Mouse (Mus musculus): Measurements from ENCODE around the gene Tent2. TPM values are rescaled to one million over a fixed set of nuclear protein-coding genes. Genes with fewer than 3 reads are reported as not detected.

Tent2 gene
- polyA plus RNA-seq, 1 experiment, result 6.3 TPM

DNA sequence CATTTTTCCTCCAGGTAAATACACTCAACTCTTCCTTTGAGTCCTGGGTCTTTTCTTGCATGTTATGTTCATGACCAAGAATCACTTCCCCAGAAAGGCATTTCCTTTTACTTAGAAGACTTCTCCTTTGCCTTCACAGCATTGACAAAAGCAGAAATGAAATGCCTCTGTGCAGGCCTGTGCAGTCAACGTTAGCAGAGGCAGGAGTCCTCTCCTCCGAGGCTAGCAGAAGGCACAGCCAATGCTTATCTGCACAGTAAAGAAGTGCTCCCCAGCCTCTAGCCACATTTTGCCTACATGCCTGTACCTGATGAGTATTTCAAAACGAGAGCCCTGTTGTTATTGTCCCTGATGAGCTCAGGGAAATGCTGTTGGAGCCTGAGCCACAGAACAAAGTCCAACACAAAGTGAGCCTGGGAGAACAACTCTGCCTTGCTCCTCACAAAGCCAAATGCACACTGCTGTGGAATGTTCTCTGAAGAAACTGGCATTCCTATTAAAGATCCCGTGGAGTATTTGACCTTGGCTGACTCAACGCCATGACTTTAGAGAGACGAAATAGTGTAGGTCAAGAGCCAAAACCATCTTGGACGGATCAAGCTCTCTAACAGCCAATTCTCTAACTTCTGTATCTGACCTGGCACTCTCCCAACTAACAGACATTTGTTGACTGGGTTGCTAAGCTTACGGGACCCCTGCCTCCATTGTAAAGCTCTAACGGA lies 45.7 kb upstream of the Tent2 start:
- TF ChIP-seq MYOG (IDR thresholded peaks at IDR 0.05; ENCODE audit: control insufficient read depth in 1 of 3, insufficient read depth in 1 of 3, insufficient read length in 2 of 3, low read depth in 2 of 3) (no peak), USF1 (IDR thresholded peaks at IDR 0.05; ENCODE audit: low read depth) (no peak), SRF (IDR thresholded peaks at IDR 0.05; ENCODE audit: control insufficient read depth, insufficient read length, low read depth) (no peak), POLR2AphosphoS2 (IDR thresholded peaks at IDR 0.05; ENCODE audit: insufficient read length, low read depth) (no peak), MYOD1 (IDR thresholded peaks at IDR 0.05; ENCODE audit: control insufficient read depth in 1 of 3, insufficient read length in 2 of 3, low read depth in 2 of 3) (no peak)
- H3K27me3 ChIP-seq (ENCODE audit: control insufficient read depth, insufficient read depth, insufficient read length), result no peaks in the 10 kb centered on the region
- no peaks in the 10 kb centered on the region for H3K79me2 ChIP-seq (ENCODE audit: control insufficient read depth, insufficient read depth)
- no peaks in the 10 kb centered on the region for H3K36me3 ChIP-seq (ENCODE audit: control insufficient read depth, insufficient read depth)
- no peak overlapping the region for H3K4me2 ChIP-seq (ENCODE audit: low read depth)
- H3K4me3 ChIP-seq, result no peak overlapping the region
- no peak overlapping the region for H3ac ChIP-seq (ENCODE audit: control insufficient read depth, insufficient read length)

- TF ChIP-seq TCF12 (IDR thresholded peaks at IDR 0.05; ENCODE audit: insufficient read depth, poor library complexity, severe bottlenecking) (no peak), CEBPB (IDR thresholded peaks at IDR 0.05; ENCODE audit: insufficient read depth, poor library complexity, severe bottlenecking) (no peak), USF1 (IDR thresholded peaks at IDR 0.05; ENCODE audit: low read depth) (no peak), TCF3 (IDR thresholded peaks at IDR 0.05; ENCODE audit: insufficient read length, low read depth) (no peak), MAX (IDR thresholded peaks at IDR 0.05; ENCODE audit: low read depth) (no peak), MYOD1 (IDR thresholded peaks at IDR 0.05; ENCODE audit: control insufficient read depth in 1 of 3, insufficient read length in 2 of 3, low read depth in 2 of 3) (no peak), REST (IDR thresholded peaks at IDR 0.05; ENCODE audit: insufficient read depth, insufficient read length) (no peak), POLR2AphosphoS2 (IDR thresholded peaks at IDR 0.05; ENCODE audit: insufficient read length, low read depth) (no peak), E2F4 (IDR thresholded peaks at IDR 0.05; ENCODE audit: insufficient read depth) (no peak), POLR2A (IDR thresholded peaks at IDR 0.05; ENCODE audit: insufficient read length, low read depth) (no peak), SRF (IDR thresholded peaks at IDR 0.05; ENCODE audit: control insufficient read depth, insufficient read length, low read depth) (no peak), MYOG (IDR thresholded peaks at IDR 0.05; ENCODE audit: control insufficient read depth in 1 of 3, insufficient read depth in 1 of 3, insufficient read length in 2 of 3, low read depth in 2 of 3) (no peak)
- Histone ChIP-seq H3K79me2 (ENCODE audit: control insufficient read depth, insufficient read depth) (no peaks in the 10 kb centered on the region), H3K27me3 (ENCODE audit: control insufficient read depth, insufficient read depth, insufficient read length) (no peaks in the 10 kb centered on the region), H3K4me3 (no peak overlapping the region), H3K36me3 (ENCODE audit: control insufficient read depth, insufficient read depth) (no peaks in the 10 kb centered on the region), H3K4me2 (ENCODE audit: low read depth) (no peak overlapping the region), H3ac (ENCODE audit: control insufficient read depth, insufficient read length) (no peak overlapping the region)
These were observed 42.3 kb upstream of the Tent2 start for GRCm38 (mm10) chr13:93234267-93235039.

DNA sequence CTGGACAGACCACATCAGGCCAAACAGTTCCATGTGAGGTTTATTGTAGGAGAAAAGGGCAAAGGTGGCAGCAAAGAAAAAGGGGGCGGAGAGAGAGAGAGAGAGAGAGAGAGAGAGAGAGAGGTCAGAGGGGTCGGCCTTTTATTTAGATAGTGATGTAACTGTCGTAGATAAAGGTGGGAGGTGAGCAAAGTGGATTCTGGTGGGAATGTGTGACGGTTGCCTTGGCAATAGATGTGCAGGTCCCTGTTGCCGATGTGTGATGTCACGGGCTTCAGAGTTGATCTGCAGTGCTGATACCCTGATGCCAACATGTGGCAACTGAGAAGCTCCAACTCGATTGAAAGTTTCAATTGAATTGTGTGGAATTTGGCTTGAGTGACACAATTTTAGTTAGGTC lies 40.1 kb upstream of the Tent2 start:
- H3ac ChIP-seq (ENCODE audit: control insufficient read depth, insufficient read length), result no peak overlapping the region

DNA sequence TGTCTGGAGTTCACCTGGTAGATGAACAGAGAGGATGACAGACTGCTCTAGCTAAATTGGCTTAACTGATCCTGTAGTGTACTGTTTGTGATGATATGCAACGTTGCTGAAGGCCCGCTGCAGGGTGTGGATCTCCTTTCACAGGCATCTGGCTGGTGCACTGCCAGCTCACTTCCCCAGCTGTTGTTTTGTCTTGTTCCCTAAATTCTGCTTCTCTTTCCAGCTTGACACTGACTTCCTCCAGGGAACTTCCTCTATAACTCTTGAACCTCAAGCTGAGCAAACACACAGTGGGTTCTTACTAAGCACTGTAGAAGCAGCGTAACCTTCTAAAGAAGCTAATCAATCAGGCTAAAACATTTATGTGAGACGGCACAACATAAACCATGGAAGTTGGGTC lies 38.8 kb upstream of the Tent2 start:
- Histone ChIP-seq H3K36me3 (ENCODE audit: control insufficient read depth, insufficient read depth) (no peaks in the 10 kb centered on the region), H3K4me2 (ENCODE audit: low read depth) (no peak overlapping the region), H3K79me2 (ENCODE audit: control insufficient read depth, insufficient read depth) (no peaks in the 10 kb centered on the region), H3ac (ENCODE audit: control insufficient read depth, insufficient read length) (no peak overlapping the region), H3K27me3 (ENCODE audit: control insufficient read depth, insufficient read depth, insufficient read length) (no peaks in the 10 kb centered on the region), H3K4me3 (no peak overlapping the region)
- TF ChIP-seq POLR2AphosphoS2 (IDR thresholded peaks at IDR 0.05; ENCODE audit: insufficient read length, low read depth) (no peak), TCF12 (IDR thresholded peaks at IDR 0.05; ENCODE audit: insufficient read depth, poor library complexity, severe bottlenecking) (no peak), TCF3 (IDR thresholded peaks at IDR 0.05; ENCODE audit: insufficient read length, low read depth) (no peak), MYOG (IDR thresholded peaks at IDR 0.05; ENCODE audit: control insufficient read depth in 1 of 3, insufficient read depth in 1 of 3, insufficient read length in 2 of 3, low read depth in 2 of 3) (no peak), SRF (IDR thresholded peaks at IDR 0.05; ENCODE audit: control insufficient read depth, insufficient read length, low read depth) (no peak)

More for the DNA sequence above, 40.1 kb upstream of the Tent2 start:
- H3K79me2 ChIP-seq (ENCODE audit: control insufficient read depth, insufficient read depth), result no peaks in the 10 kb centered on the region
- no peaks in the 10 kb centered on the region for H3K27me3 ChIP-seq (ENCODE audit: control insufficient read depth, insufficient read depth, insufficient read length)
- H3K4me2 ChIP-seq (ENCODE audit: low read depth), result no peak overlapping the region
- no peaks in the 10 kb centered on the region for H3K36me3 ChIP-seq (ENCODE audit: control insufficient read depth, insufficient read depth)
- H3K4me3 ChIP-seq, result no peak overlapping the region
- TF ChIP-seq CEBPB (IDR thresholded peaks at IDR 0.05; ENCODE audit: insufficient read depth, poor library complexity, severe bottlenecking), result no peak
- TF ChIP-seq USF1 (IDR thresholded peaks at IDR 0.05; ENCODE audit: low read depth), result no peak
- no peak for TF ChIP-seq SRF (IDR thresholded peaks at IDR 0.05; ENCODE audit: control insufficient read depth, insufficient read length, low read depth)
- TF ChIP-seq POLR2A (IDR thresholded peaks at IDR 0.05; ENCODE audit: insufficient read length, low read depth), result no peak
- no peak for TF ChIP-seq MAX (IDR thresholded peaks at IDR 0.05; ENCODE audit: low read depth)
- no peak for TF ChIP-seq POLR2AphosphoS2 (IDR thresholded peaks at IDR 0.05; ENCODE audit: insufficient read length, low read depth)
- TF ChIP-seq TCF12 (IDR thresholded peaks at IDR 0.05; ENCODE audit: insufficient read depth, poor library complexity, severe bottlenecking), result no peak
- TF ChIP-seq E2F4 (IDR thresholded peaks at IDR 0.05; ENCODE audit: insufficient read depth), result no peak
- TF ChIP-seq MYOG (IDR thresholded peaks at IDR 0.05; ENCODE audit: control insufficient read depth in 1 of 3, insufficient read depth in 1 of 3, insufficient read length in 2 of 3, low read depth in 2 of 3), result no peak
- no peak for TF ChIP-seq REST (IDR thresholded peaks at IDR 0.05; ENCODE audit: insufficient read depth, insufficient read length)
- no peak for TF ChIP-seq TCF3 (IDR thresholded peaks at IDR 0.05; ENCODE audit: insufficient read length, low read depth)
- TF ChIP-seq MYOD1 (IDR thresholded peaks at IDR 0.05; ENCODE audit: control insufficient read depth in 1 of 3, insufficient read length in 2 of 3, low read depth in 2 of 3), result no peak

Measured in myocyte (in vitro differentiated cells).